Mouse (Mus musculus): Measurements from ENCODE around the gene Capn3. TPM values are rescaled to one million over a fixed set of nuclear protein-coding genes. Genes with fewer than 3 reads are reported as not detected.

Gene Capn3
- total and polyA plus RNA-seq, 3 experiments: 0.05 TPM; not detected in 2

- Histone ChIP-seq H3K36me3 (replicated peaks) (no peaks in the 10 kb centered on the region), H3K9me3 (replicated peaks) (no peaks in the 10 kb centered on the region), H3K4me3 (ENCODE audit: low read depth, low read length) (no peak overlapping the region), H3K4me1 (ENCODE audit: insufficient read depth, low read depth, low read length) (no peaks in the 10 kb centered on the region), H3K27me3 (ENCODE audit: insufficient read depth, low read length) (peaks cover 53% of the 10 kb centered on the region)
- no peak for ATAC-seq (ENCODE audit: extremely low read depth, insufficient number of reproducible peaks, low FRiP score, poor library complexity, severe bottlenecking)
- no peak for DNase-seq (ENCODE audit: low spot score)
- TF ChIP-seq GATA2 (IDR thresholded peaks at IDR 0.05; ENCODE audit: borderline replicate concordance, low read depth, low read length): no peak
- no peak for TF ChIP-seq POLR2AphosphoS5 (IDR thresholded peaks at IDR 0.05; ENCODE audit: insufficient replicate concordance, low read depth, low read length)
- TF ChIP-seq GATA1 (IDR thresholded peaks at IDR 0.05; ENCODE audit: borderline replicate concordance, low read length): no peak
- no peak for TF ChIP-seq CTCF (IDR thresholded peaks at IDR 0.05; ENCODE audit: low read depth, low read length)
- TF ChIP-seq TAL1 (conservative IDR thresholded peaks at IDR 0.05; ENCODE audit: low read depth, low read length): no peak
Observed at GRCm38 (mm10) chr2:120493254-120493653, 37.4 kb downstream of the Capn3 start.

GRCm38 (mm10) chr2:120496511-120496910 is 40.7 kb downstream of the Capn3 start:
- ATAC-seq (ENCODE audit: extremely low read depth, insufficient number of reproducible peaks, low FRiP score, poor library complexity, severe bottlenecking): no peak
- H3K27me3 ChIP-seq (ENCODE audit: insufficient read depth, low read length): peaks cover 58% of the 10 kb centered on the region

GRCm38 (mm10) chr2:120499971-120500471 is 44.2 kb downstream of the Capn3 start:
- peaks cover 52% of the 10 kb centered on the region for H3K27me3 ChIP-seq (ENCODE audit: insufficient read depth, low read length)
- H3K4me3 ChIP-seq (ENCODE audit: low read depth, low read length): no peak overlapping the region
- peaks cover 17% of the 10 kb centered on the region for H3K36me3 ChIP-seq (replicated peaks)
- DNase-seq (ENCODE audit: low spot score) (no peak), ATAC-seq (ENCODE audit: extremely low read depth, insufficient number of reproducible peaks, low FRiP score, poor library complexity, severe bottlenecking) (no peak)
- no peak for TF ChIP-seq GATA2 (IDR thresholded peaks at IDR 0.05; ENCODE audit: borderline replicate concordance, low read depth, low read length)
- no peak for TF ChIP-seq TAL1 (conservative IDR thresholded peaks at IDR 0.05; ENCODE audit: low read depth, low read length)
- H3K4me1 ChIP-seq (ENCODE audit: insufficient read depth, low read depth, low read length): peaks cover 16% of the 10 kb centered on the region
- no peaks in the 10 kb centered on the region for H3K9me3 ChIP-seq (replicated peaks)

More at GRCm38 (mm10) chr2:120496511-120496910, 40.7 kb downstream of the Capn3 start:
- H3K36me3 ChIP-seq (replicated peaks): no peaks in the 10 kb centered on the region
- no peak for DNase-seq (ENCODE audit: low spot score)
- H3K4me3 ChIP-seq (ENCODE audit: low read depth, low read length): no peak overlapping the region
- peaks cover 7% of the 10 kb centered on the region; the same call in 1 of the 2 replicates for H3K4me1 ChIP-seq (ENCODE audit: insufficient read depth, low read depth, low read length)
- TF ChIP-seq TAL1 (conservative IDR thresholded peaks at IDR 0.05; ENCODE audit: low read depth, low read length) (no peak), GATA1 (IDR thresholded peaks at IDR 0.05; ENCODE audit: borderline replicate concordance, low read length) (no peak), POLR2AphosphoS5 (IDR thresholded peaks at IDR 0.05; ENCODE audit: insufficient replicate concordance, low read depth, low read length) (no peak), CTCF (IDR thresholded peaks at IDR 0.05; ENCODE audit: low read depth, low read length) (no peak)
- no peaks in the 10 kb centered on the region for H3K9me3 ChIP-seq (replicated peaks)

- Histone ChIP-seq H3K4me1 (ENCODE audit: insufficient read depth, low read depth, low read length) (peaks cover 16% of the 10 kb centered on the region), H3K36me3 (replicated peaks) (peaks cover 29% of the 10 kb centered on the region), H3K9me3 (replicated peaks) (no peaks in the 10 kb centered on the region), H3K27me3 (ENCODE audit: insufficient read depth, low read length) (peaks cover 40% of the 10 kb centered on the region), H3K4me3 (ENCODE audit: low read depth, low read length) (no peak overlapping the region)
- no peak for TF ChIP-seq CTCF (IDR thresholded peaks at IDR 0.05; ENCODE audit: low read depth, low read length)
- TF ChIP-seq POLR2AphosphoS5 (IDR thresholded peaks at IDR 0.05; ENCODE audit: insufficient replicate concordance, low read depth, low read length): no peak
- TF ChIP-seq GATA1 (IDR thresholded peaks at IDR 0.05; ENCODE audit: borderline replicate concordance, low read length): no peak
- TF ChIP-seq TAL1 (conservative IDR thresholded peaks at IDR 0.05; ENCODE audit: low read depth, low read length): no peak
- DNase-seq (ENCODE audit: low spot score) (no peak), ATAC-seq (ENCODE audit: extremely low read depth, insufficient number of reproducible peaks, low FRiP score, poor library complexity, severe bottlenecking) (no peak)
Observed at GRCm38 (mm10) chr2:120501136-120501918, 45.5 kb downstream of the Capn3 start.

GRCm38 (mm10) chr2:120501931-120502604 is 46.2 kb downstream of the Capn3 start:
- Histone ChIP-seq H3K4me3 (ENCODE audit: low read depth, low read length) (no peak overlapping the region), H3K4me1 (ENCODE audit: insufficient read depth, low read depth, low read length) (peaks cover 16% of the 10 kb centered on the region), H3K36me3 (replicated peaks) (peaks cover 32% of the 10 kb centered on the region), H3K9me3 (replicated peaks) (no peaks in the 10 kb centered on the region), H3K27me3 (ENCODE audit: insufficient read depth, low read length) (peaks cover 34% of the 10 kb centered on the region)
- TF ChIP-seq TAL1 (conservative IDR thresholded peaks at IDR 0.05; ENCODE audit: low read depth, low read length) (no peak), GATA2 (IDR thresholded peaks at IDR 0.05; ENCODE audit: borderline replicate concordance, low read depth, low read length) (no peak), POLR2AphosphoS5 (IDR thresholded peaks at IDR 0.05; ENCODE audit: insufficient replicate concordance, low read depth, low read length) (no peak), GATA1 (IDR thresholded peaks at IDR 0.05; ENCODE audit: borderline replicate concordance, low read length) (no peak), CTCF (IDR thresholded peaks at IDR 0.05; ENCODE audit: low read depth, low read length) (no peak)
- DNase-seq (ENCODE audit: low spot score): no peak
- ATAC-seq (ENCODE audit: extremely low read depth, insufficient number of reproducible peaks, low FRiP score, poor library complexity, severe bottlenecking): no peak

- Histone ChIP-seq H3K36me3 (replicated peaks) (peaks cover 32% of the 10 kb centered on the region), H3K27me3 (ENCODE audit: insufficient read depth, low read length) (peaks cover 29% of the 10 kb centered on the region), H3K9me3 (replicated peaks) (no peaks in the 10 kb centered on the region), H3K4me1 (ENCODE audit: insufficient read depth, low read depth, low read length) (peaks cover 16% of the 10 kb centered on the region), H3K4me3 (ENCODE audit: low read depth, low read length) (no peak overlapping the region)
- no peak for ATAC-seq (ENCODE audit: extremely low read depth, insufficient number of reproducible peaks, low FRiP score, poor library complexity, severe bottlenecking)
- DNase-seq (ENCODE audit: low spot score): no peak
- TF ChIP-seq GATA1 (IDR thresholded peaks at IDR 0.05; ENCODE audit: borderline replicate concordance, low read length) (no peak), GATA2 (IDR thresholded peaks at IDR 0.05; ENCODE audit: borderline replicate concordance, low read depth, low read length) (no peak), CTCF (IDR thresholded peaks at IDR 0.05; ENCODE audit: low read depth, low read length) (no peak), POLR2AphosphoS5 (IDR thresholded peaks at IDR 0.05; ENCODE audit: insufficient replicate concordance, low read depth, low read length) (no peak), TAL1 (conservative IDR thresholded peaks at IDR 0.05; ENCODE audit: low read depth, low read length) (no peak)
Observed at GRCm38 (mm10) chr2:120502605-120502990, 46.8 kb downstream of the Capn3 start.
